Mouse (Mus musculus) left cerebral cortex, adult 9 months (tissue): ENCODE data around the gene Bola1.
A peak's percentile ranks its signal among the peaks of the same experiment; 100 is the strongest.
"Not testable (repeated sequence)": the region's sequence is repeated elsewhere in the genome, so short reads cannot be mapped to it uniquely, and the experiment has no call there.

Experiments used
- DNase-seq, 2 experiments: peaks; one replicate each; pipeline ENCODE4 v3.0.0; 2022; ENCODE audit warnings: low spot score in 2 of 2

The Bola1 gene

GRCm38 (mm10) chr3:96226695-96227648 is 7.5 kb upstream of the Bola1 start:
- DNase-seq, result no peak

- DNase-seq, result no peak
Measured at GRCm38 (mm10) chr3:96225421-96225820, 5.9 kb upstream of the Bola1 start.

- DNase-seq, result no peak
Measured at GRCm38 (mm10) chr3:96222774-96223173, 3.3 kb upstream of the Bola1 start.

GRCm38 (mm10) chr3:96221640-96222038 is 2.1 kb upstream of the Bola1 start:
- no peak for DNase-seq

- DNase-seq, result peak; percentile 89 to 94
Measured at GRCm38 (mm10) chr3:96220765-96221639, 1.5 kb upstream of the Bola1 start, which contains the start of the genes Hist2h2ac and Hist2h2be. Gene Hist2h2ac (minus strand): TSS chr3:96220880. Gene Hist2h2be (plus strand): TSS chr3:96221119.

GRCm38 (mm10) chr3:96220131-96220764 is 739 bp upstream of the Bola1 start:
- DNase-seq, result not testable (repeated sequence)

- DNase-seq, result peak in 1 of 2 experiments; percentile 45
Measured at GRCm38 (mm10) chr3:96219191-96219641, 293 bp downstream of the Bola1 start.

GRCm38 (mm10) chr3:96209242-96209641 is 10.3 kb downstream of the Bola1 start:
- DNase-seq, result no peak

- DNase-seq, result no peak
Measured at GRCm38 (mm10) chr3:96207819-96208218, 11.7 kb downstream of the Bola1 start.

- no peak for DNase-seq
Measured at GRCm38 (mm10) chr3:96199731-96200130, 19.8 kb downstream of the Bola1 start.

GRCm38 (mm10) chr3:96198601-96199251 is 20.8 kb downstream of the Bola1 start:
- not testable (repeated sequence) for DNase-seq

- no peak for DNase-seq
Measured at GRCm38 (mm10) chr3:96198181-96198580, 21.3 kb downstream of the Bola1 start.

- peak; percentile 86 to 94 for DNase-seq
Measured at GRCm38 (mm10) chr3:96197129-96197749, 22.3 kb downstream of the Bola1 start.

- no peak for DNase-seq
Measured at GRCm38 (mm10) chr3:96196437-96197128, 22.9 kb downstream of the Bola1 start.

GRCm38 (mm10) chr3:96195616-96196313 is 23.7 kb downstream of the Bola1 start:
- no peak for DNase-seq

GRCm38 (mm10) chr3:96194966-96195365 is 24.5 kb downstream of the Bola1 start:
- DNase-seq, result no peak

GRCm38 (mm10) chr3:96192977-96193376 is 26.5 kb downstream of the Bola1 start:
- no peak for DNase-seq

- peak in 1 of 2 experiments; percentile 48 for DNase-seq
Measured at GRCm38 (mm10) chr3:96182382-96182776, 37.1 kb downstream of the Bola1 start.
